Mouse (Mus musculus): Measurements from ENCODE around the gene 6030458C11Rik. TPM values are rescaled to one million over a fixed set of nuclear protein-coding genes. Genes with fewer than 3 reads are reported as not detected.

Gene 6030458C11Rik
- polyA plus RNA-seq, 1 experiment from 2014 or later = 23.1 TPM

GRCm38 (mm10) chr15:12848196-12848975, 23.9 kb upstream of the 6030458C11Rik start:
- Histone ChIP-seq H3K27me3 (no peaks in the 10 kb centered on the region), H3K4me1 (replicated peaks) (no peaks in the 10 kb centered on the region), H3K27ac (no peak overlapping the region), H3K4me3 (no peak overlapping the region), H3K9me3 (replicated peaks) (no peaks in the 10 kb centered on the region), H3K36me3 (peaks cover 65% of the 10 kb centered on the region), H3K4me2 (no peak overlapping the region), H3K9ac (no peak overlapping the region)
- no peak for ATAC-seq (replicated peaks; ENCODE audit: insufficient number of reproducible peaks, insufficient read depth, low FRiP score, low read depth)
- 76% methylated on average over 11 of the region's 11 CpGs for WGBS

DNA sequence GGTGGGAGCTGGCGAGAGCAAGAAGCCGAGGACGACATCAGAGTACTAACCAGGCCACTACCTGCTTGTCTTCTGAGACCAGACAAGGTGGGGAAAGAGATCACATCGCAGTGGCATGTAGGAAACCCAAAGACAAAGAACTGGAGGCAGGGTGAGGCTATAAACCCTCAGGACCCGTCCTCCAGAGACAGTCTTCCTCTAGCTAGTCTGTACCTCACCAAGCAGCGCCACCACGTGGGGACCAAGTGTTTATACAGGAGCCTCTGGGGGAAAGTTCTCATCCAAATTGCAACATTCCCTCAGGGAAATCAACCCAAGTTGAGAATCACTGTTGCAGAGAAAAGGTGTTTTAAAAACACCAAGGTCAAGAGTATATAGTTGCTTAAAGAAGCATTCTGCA, 18.4 kb upstream of the 6030458C11Rik start:
- Histone ChIP-seq H3K36me3 (peaks cover 76% of the 10 kb centered on the region), H3K9ac (no peak overlapping the region), H3K27ac (no peak overlapping the region), H3K9me3 (replicated peaks) (no peaks in the 10 kb centered on the region), H3K4me1 (replicated peaks) (no peaks in the 10 kb centered on the region), H3K4me3 (no peak overlapping the region), H3K4me2 (no peak overlapping the region), H3K27me3 (no peaks in the 10 kb centered on the region)
- ATAC-seq (replicated peaks; ENCODE audit: insufficient number of reproducible peaks, insufficient read depth, low FRiP score, low read depth) = no peak
- 78% methylated on average over 7 of the region's 7 CpGs for WGBS

- no peak for ATAC-seq (replicated peaks; ENCODE audit: insufficient number of reproducible peaks, insufficient read depth, low FRiP score, low read depth)
- Histone ChIP-seq H3K4me1 (replicated peaks) (no peaks in the 10 kb centered on the region), H3K4me2 (no peak overlapping the region), H3K9me3 (replicated peaks) (no peaks in the 10 kb centered on the region), H3K9ac (no peak overlapping the region), H3K36me3 (peaks cover 64% of the 10 kb centered on the region), H3K4me3 (no peak overlapping the region), H3K27me3 (no peaks in the 10 kb centered on the region), H3K27ac (no peak overlapping the region)
- WGBS = 93% methylated on average over 11 of the region's 11 CpGs
Observed at GRCm38 (mm10) chr15:12840737-12841136, 16.3 kb upstream of the 6030458C11Rik start.

DNA sequence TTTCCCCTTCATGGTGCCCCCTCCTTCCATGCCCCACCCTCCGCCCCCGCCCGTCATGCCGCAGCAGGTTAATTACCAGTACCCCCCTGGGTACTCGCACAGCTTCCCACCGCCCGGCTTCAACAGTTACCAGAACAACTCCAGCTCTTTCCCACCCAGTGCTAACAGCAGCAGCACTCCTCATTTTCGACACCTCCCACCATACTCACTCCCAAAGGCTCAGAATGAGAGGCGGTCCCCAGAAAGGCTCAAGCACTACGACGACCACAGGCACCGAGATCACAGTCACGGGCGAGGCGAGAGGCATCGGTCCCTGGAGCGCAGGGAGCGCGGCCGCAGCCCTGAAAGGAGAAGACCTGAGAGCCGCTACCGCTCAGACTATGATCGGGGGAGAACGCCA, 9.8 kb upstream of the 6030458C11Rik start:
- Histone ChIP-seq H3K4me2 (no peak overlapping the region), H3K4me3 (no peak overlapping the region), H3K4me1 (replicated peaks) (no peaks in the 10 kb centered on the region), H3K36me3 (peaks cover 42% of the 10 kb centered on the region), H3K9me3 (replicated peaks) (no peaks in the 10 kb centered on the region), H3K9ac (no peak overlapping the region), H3K27me3 (no peaks in the 10 kb centered on the region), H3K27ac (no peak overlapping the region)
- no peak for ATAC-seq (replicated peaks; ENCODE audit: insufficient number of reproducible peaks, insufficient read depth, low FRiP score, low read depth)
- WGBS = 88% methylated on average over 24 of the region's 24 CpGs

DNA sequence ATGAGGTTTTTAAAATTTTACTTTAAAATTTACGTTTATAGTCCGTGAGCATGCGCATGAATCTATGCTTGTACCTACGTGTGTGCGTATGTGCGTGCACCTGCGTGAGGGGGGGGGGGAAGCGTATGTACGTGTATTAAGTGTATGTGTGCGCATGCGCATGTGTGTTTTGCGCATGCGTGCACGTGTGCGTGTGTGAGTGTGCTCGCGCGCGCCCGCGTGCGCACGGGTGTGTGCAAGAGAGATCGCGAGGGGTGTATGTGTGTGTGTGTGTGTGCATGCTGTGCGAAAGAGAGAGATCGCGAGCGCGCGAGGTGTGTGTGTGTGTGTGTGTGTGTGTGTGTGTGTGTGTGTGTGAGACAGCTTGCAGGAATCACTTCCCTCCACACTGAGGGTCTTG, 8.9 kb upstream of the 6030458C11Rik start:
- Histone ChIP-seq H3K4me3 (no peak overlapping the region), H3K9ac (no peak overlapping the region), H3K9me3 (replicated peaks) (no peaks in the 10 kb centered on the region), H3K4me2 (no peak overlapping the region), H3K27me3 (no peaks in the 10 kb centered on the region), H3K36me3 (peaks cover 49% of the 10 kb centered on the region), H3K4me1 (replicated peaks) (no peaks in the 10 kb centered on the region), H3K27ac (no peak overlapping the region)
- no peak for ATAC-seq (replicated peaks; ENCODE audit: insufficient number of reproducible peaks, insufficient read depth, low FRiP score, low read depth)
- WGBS = 97% methylated on average over 31 of the region's 31 CpGs

DNA sequence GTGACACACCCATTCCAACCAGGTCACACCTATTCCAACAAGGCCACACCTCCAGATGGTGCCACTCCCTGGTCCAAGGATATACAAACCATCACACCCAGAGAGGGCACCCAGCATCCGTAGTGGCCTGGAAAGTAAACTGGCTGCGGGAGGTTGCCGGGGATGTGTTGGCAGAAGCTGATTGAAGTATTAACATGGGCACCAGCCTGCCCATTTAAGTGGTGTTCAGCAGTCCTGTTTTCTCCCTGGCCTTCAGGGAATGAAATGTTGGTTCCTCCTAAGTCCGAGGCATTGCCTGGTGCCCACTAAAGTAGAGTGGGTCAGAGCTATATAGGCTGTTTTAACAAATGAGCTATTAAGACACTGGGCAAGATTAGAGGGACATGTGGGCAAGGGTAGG, 8.2 kb upstream of the 6030458C11Rik start:
- no peak for ATAC-seq (replicated peaks; ENCODE audit: insufficient number of reproducible peaks, insufficient read depth, low FRiP score, low read depth)
- H3K27me3 ChIP-seq = no peaks in the 10 kb centered on the region
- WGBS = 89% methylated on average over 4 of the region's 4 CpGs
- no peaks in the 10 kb centered on the region for H3K9me3 ChIP-seq (replicated peaks)
- H3K36me3 ChIP-seq = peaks cover 48% of the 10 kb centered on the region
- no peak overlapping the region for H3K27ac ChIP-seq
- H3K4me3 ChIP-seq = no peak overlapping the region
- no peaks in the 10 kb centered on the region for H3K4me1 ChIP-seq (replicated peaks)
- no peak overlapping the region for H3K4me2 ChIP-seq
- H3K9ac ChIP-seq = no peak overlapping the region

DNA sequence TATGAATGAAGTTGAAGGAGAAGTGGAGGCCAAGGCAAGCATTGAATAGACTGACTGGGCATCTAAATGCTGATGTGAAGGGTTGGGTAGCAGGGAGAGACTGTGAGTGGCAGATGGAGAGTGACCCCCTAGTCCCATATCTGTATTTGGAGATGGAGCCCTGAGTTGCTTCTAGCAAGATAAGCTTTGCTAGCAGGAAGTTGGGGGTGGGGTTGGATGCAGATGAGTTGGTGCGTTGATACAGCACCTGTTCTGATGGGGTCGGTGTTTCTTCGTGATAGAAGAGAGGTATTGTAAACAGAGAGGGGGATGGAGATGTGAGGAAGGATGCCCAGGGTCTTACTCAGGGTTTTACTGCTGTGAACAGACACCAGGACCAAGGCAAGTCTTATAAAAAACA, 5.4 kb upstream of the 6030458C11Rik start:
- H3K27ac ChIP-seq = no peak overlapping the region
- WGBS = 89% methylated on average over 3 of the region's 3 CpGs
- ATAC-seq (replicated peaks; ENCODE audit: insufficient number of reproducible peaks, insufficient read depth, low FRiP score, low read depth) = no peak
- peaks cover 40% of the 10 kb centered on the region for H3K36me3 ChIP-seq
- H3K9ac ChIP-seq = no peak overlapping the region
- peaks cover 13% of the 10 kb centered on the region for H3K4me1 ChIP-seq (replicated peaks)
- no peak overlapping the region for H3K4me3 ChIP-seq
- H3K27me3 ChIP-seq = no peaks in the 10 kb centered on the region
- H3K9me3 ChIP-seq (replicated peaks) = no peaks in the 10 kb centered on the region
- no peak overlapping the region for H3K4me2 ChIP-seq

- Histone ChIP-seq H3K36me3 (peaks cover 37% of the 10 kb centered on the region), H3K4me1 (replicated peaks) (peaks cover 20% of the 10 kb centered on the region), H3K27ac (no peak overlapping the region), H3K4me2 (peak overlapping the region; percentile 81), H3K9ac (peak overlapping the region; percentile 87), H3K9me3 (replicated peaks) (no peaks in the 10 kb centered on the region), H3K27me3 (no peaks in the 10 kb centered on the region), H3K4me3 (peak overlapping the region; percentile 91)
- 51% methylated on average over 12 of the region's 12 CpGs for WGBS
- no peak for ATAC-seq (replicated peaks; ENCODE audit: insufficient number of reproducible peaks, insufficient read depth, low FRiP score, low read depth)
Observed at GRCm38 (mm10) chr15:12825408-12825807, 959 bp upstream of the 6030458C11Rik start.

DNA sequence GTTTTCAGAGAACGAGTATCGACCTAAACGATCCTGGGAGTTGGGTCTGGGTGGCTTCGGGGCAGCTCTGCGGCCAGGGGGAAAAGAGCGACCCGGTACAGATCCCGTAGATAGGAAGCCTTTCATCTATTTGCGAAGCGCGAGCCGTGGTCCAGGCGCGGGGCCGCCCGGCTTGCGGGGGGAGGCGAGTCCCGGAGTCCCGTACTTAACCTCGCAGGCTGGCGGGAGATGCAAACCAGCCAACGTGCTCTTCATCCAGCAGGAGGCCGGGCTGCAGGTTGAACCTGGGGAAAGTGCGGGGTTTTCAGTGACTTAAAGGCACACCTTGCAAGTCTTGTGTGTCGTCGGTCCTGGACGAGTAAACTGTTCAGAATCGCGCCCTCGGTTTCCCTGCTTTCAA, 516 bp upstream of the 6030458C11Rik start:
- H3K4me2 ChIP-seq = peak overlapping the region; percentile 81
- H3K36me3 ChIP-seq = peaks cover 39% of the 10 kb centered on the region
- ATAC-seq (replicated peaks; ENCODE audit: insufficient number of reproducible peaks, insufficient read depth, low FRiP score, low read depth) = peak; percentile 37
- peaks cover 20% of the 10 kb centered on the region for H3K4me1 ChIP-seq (replicated peaks)
- peak overlapping the region; percentile 58 for H3K27ac ChIP-seq
- H3K9ac ChIP-seq = peak overlapping the region; percentile 87
- H3K9me3 ChIP-seq (replicated peaks) = no peaks in the 10 kb centered on the region
- WGBS = under 1% methylated on average over 31 of the region's 31 CpGs
- H3K4me3 ChIP-seq = peak overlapping the region; percentile 91
- no peaks in the 10 kb centered on the region for H3K27me3 ChIP-seq

DNA sequence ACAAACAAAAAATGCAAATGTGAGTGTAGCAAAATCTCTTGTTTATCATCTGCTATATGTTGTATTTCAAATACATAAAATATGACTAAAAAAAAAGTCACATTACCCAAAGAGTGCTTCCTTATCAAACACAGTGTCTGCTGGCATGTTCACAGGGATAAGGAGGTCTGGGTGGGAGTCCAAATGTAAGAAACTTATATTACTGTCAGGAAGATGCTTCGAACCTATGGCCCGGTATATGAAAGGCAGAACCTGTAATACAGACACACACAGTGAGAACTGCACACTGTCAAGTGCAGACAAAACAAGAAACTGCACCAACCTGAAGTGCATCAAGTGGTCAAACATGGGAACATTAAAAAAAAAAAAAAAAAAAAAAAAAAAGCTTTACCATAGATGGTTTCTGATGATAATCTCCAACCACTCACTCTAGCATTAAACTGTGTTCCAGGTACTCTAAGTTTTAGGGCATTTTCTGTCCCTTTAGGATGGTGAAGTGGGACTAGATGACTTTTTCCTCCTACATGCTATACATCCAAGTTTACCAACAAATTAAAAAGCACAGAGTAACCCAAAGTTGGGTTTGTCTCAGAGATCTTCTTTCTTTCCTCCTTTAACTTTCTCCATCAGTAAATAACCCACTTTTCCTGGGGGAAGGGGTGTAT, 862 bp downstream of the 6030458C11Rik start:
- Histone ChIP-seq H3K27ac (no peak overlapping the region), H3K4me2 (peak overlapping the region; percentile 67), H3K4me1 (replicated peaks) (peaks cover 20% of the 10 kb centered on the region), H3K9ac (peak overlapping the region; percentile 88; the same call in 1 of the 2 replicates), H3K36me3 (peaks cover 38% of the 10 kb centered on the region), H3K9me3 (replicated peaks) (no peaks in the 10 kb centered on the region), H3K4me3 (peak overlapping the region; percentile 91), H3K27me3 (no peaks in the 10 kb centered on the region)
- ATAC-seq (replicated peaks; ENCODE audit: insufficient number of reproducible peaks, insufficient read depth, low FRiP score, low read depth) = no peak
- WGBS = 74% methylated on average over 2 of the region's 2 CpGs

GRCm38 (mm10) chr15:12822416-12823395, 1.7 kb downstream of the 6030458C11Rik start:
- H3K4me1 ChIP-seq (replicated peaks) = peaks cover 20% of the 10 kb centered on the region
- no peak overlapping the region for H3K4me2 ChIP-seq
- no peak overlapping the region for H3K4me3 ChIP-seq
- no peak overlapping the region for H3K9ac ChIP-seq
- H3K36me3 ChIP-seq = peaks cover 40% of the 10 kb centered on the region
- 75% methylated on average over 9 of the region's 9 CpGs for WGBS
- no peaks in the 10 kb centered on the region for H3K9me3 ChIP-seq (replicated peaks)
- no peak overlapping the region for H3K27ac ChIP-seq
- no peak for ATAC-seq (replicated peaks; ENCODE audit: insufficient number of reproducible peaks, insufficient read depth, low FRiP score, low read depth)
- H3K27me3 ChIP-seq = no peaks in the 10 kb centered on the region
